Mouse (Mus musculus): ENCODE measurements around the gene Fam107b. TPM values are rescaled to one million over a fixed set of nuclear protein-coding genes. Genes with fewer than 3 reads are reported as not detected.

Fam107b gene
- polyA plus RNA-seq, 1 experiment = 33.9 TPM

GRCm38 (mm10) chr2:3796543-3796942 lies 226.3 kb downstream of the Fam107b start:
- TF ChIP-seq POLR2A (IDR thresholded peaks at IDR 0.05; ENCODE audit: borderline replicate concordance, extremely low read depth, insufficient read depth, insufficient read length, poor library complexity, severe bottlenecking) (no peak), CTCF (IDR thresholded peaks at IDR 0.05; ENCODE audit: borderline replicate concordance, extremely low read depth, insufficient read depth, insufficient read length) (peak; percentile 11; the same call in 1 of the 2 replicates)
- DNase-seq (ENCODE audit: low read depth) = no peak

- DNase-seq (ENCODE audit: low read depth) = peak; percentile 83
Measured at GRCm38 (mm10) chr2:3799767-3800554, 229.7 kb downstream of the Fam107b start.

DNA sequence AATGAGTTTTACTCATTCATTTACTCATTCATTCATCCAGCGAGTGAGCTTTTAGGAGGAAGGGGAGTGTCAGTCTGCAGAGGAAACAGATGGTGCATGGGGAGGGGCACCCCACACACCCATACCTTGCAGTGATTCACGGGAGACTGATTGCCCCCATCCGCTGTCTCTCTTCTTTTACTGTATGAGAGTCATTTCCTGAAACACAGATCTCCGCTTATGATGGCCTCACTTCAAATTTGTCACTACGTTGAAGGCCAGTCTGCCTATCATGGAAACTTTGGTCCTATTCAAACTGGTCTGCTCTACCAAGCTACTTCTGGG lies 230.2 kb downstream of the Fam107b start:
- TF ChIP-seq POLR2A (IDR thresholded peaks at IDR 0.05; ENCODE audit: borderline replicate concordance, extremely low read depth, insufficient read depth, insufficient read length, poor library complexity, severe bottlenecking) (no peak), CTCF (IDR thresholded peaks at IDR 0.05; ENCODE audit: borderline replicate concordance, extremely low read depth, insufficient read depth, insufficient read length) (no peak)
- no peak for DNase-seq (ENCODE audit: low read depth)

More at GRCm38 (mm10) chr2:3799767-3800554, 229.7 kb downstream of the Fam107b start:
- no peak for TF ChIP-seq POLR2A (IDR thresholded peaks at IDR 0.05; ENCODE audit: borderline replicate concordance, extremely low read depth, insufficient read depth, insufficient read length, poor library complexity, severe bottlenecking)
- TF ChIP-seq CTCF (IDR thresholded peaks at IDR 0.05; ENCODE audit: borderline replicate concordance, extremely low read depth, insufficient read depth, insufficient read length) = peak; percentile 69; the same call in 1 of the 2 replicates

GRCm38 (mm10) chr2:3805742-3806141 lies 235.5 kb downstream of the Fam107b start:
- no peak for DNase-seq (ENCODE audit: low read depth)
- TF ChIP-seq CTCF (IDR thresholded peaks at IDR 0.05; ENCODE audit: borderline replicate concordance, extremely low read depth, insufficient read depth, insufficient read length) (no peak), POLR2A (IDR thresholded peaks at IDR 0.05; ENCODE audit: borderline replicate concordance, extremely low read depth, insufficient read depth, insufficient read length, poor library complexity, severe bottlenecking) (no peak)

DNA sequence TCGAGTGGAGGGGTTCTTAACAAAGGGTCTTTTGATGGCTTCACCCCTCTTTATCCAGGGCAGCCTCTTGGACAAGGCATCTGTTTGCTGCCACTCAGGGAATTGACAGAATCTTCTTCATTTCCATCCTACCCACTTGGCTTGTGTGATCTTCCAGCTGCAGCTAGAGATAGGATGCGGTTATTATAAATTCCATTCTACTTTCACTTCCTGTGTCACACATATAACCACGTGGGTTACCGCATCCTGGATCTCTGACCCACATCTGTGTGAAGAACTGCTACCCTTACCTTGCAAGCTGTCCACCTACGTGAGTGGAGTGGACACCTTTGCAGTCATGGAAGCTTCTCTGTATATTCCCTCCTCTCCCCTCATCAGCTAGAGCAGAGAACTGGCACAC lies 240.0 kb downstream of the Fam107b start:
- TF ChIP-seq POLR2A (IDR thresholded peaks at IDR 0.05; ENCODE audit: borderline replicate concordance, extremely low read depth, insufficient read depth, insufficient read length, poor library complexity, severe bottlenecking) (no peak), CTCF (IDR thresholded peaks at IDR 0.05; ENCODE audit: borderline replicate concordance, extremely low read depth, insufficient read depth, insufficient read length) (no peak)
- no peak for DNase-seq (ENCODE audit: low read depth)

DNA sequence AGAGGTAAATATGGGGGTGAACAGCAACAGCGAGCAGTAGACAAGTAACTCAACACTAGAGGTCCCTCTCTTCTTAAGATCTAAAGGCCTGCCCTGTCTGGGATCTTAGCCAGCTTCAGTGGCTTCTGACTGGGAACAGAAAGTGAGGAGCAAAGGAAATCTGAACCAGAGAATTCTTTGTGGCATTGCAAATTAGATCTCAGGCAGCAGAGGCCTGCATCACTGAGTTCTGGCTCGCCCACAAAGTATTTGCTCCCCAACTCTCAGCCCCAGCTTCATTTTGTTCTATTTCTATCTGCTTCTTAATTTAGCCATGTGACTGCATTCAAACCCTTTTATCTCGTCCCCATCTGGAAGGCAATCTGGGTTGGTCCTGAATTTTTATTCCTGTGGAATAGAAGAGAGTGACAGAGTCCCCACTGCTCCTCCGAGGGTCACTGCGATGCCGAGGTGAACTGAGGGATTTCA lies 245.9 kb downstream of the Fam107b start:
- peak; percentile 92 for DNase-seq (ENCODE audit: low read depth)
- TF ChIP-seq POLR2A (IDR thresholded peaks at IDR 0.05; ENCODE audit: borderline replicate concordance, extremely low read depth, insufficient read depth, insufficient read length, poor library complexity, severe bottlenecking) = no peak
- TF ChIP-seq CTCF (IDR thresholded peaks at IDR 0.05; ENCODE audit: borderline replicate concordance, extremely low read depth, insufficient read depth, insufficient read length) = peak; percentile 51; the same call in 1 of the 2 replicates

DNA sequence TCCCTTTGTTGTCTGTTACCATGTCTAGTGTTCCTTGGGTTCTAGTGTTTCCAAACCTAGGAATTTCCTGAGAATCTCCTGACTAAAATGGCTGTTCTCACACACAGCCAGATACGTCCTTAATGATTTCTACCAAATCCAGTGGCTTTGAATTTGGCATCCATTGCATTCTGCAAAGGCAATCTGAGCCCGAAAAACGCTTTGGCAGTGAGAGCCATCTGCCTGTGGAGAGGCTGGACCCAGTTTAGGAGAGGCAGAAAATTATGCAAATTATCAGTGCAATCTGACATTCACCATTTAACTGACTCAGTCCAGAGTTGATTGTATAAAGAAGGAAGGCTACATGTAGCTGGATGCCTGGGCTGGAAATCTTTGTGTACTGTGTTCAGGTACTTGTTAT lies 247.3 kb downstream of the Fam107b start:
- TF ChIP-seq CTCF (IDR thresholded peaks at IDR 0.05; ENCODE audit: borderline replicate concordance, extremely low read depth, insufficient read depth, insufficient read length) (no peak), POLR2A (IDR thresholded peaks at IDR 0.05; ENCODE audit: borderline replicate concordance, extremely low read depth, insufficient read depth, insufficient read length, poor library complexity, severe bottlenecking) (no peak)
- DNase-seq (ENCODE audit: low read depth) = peak; percentile 60

GRCm38 (mm10) chr2:3822483-3823455 lies 252.5 kb downstream of the Fam107b start:
- no peak for TF ChIP-seq CTCF (IDR thresholded peaks at IDR 0.05; ENCODE audit: borderline replicate concordance, extremely low read depth, insufficient read depth, insufficient read length)
- TF ChIP-seq POLR2A (IDR thresholded peaks at IDR 0.05; ENCODE audit: borderline replicate concordance, extremely low read depth, insufficient read depth, insufficient read length, poor library complexity, severe bottlenecking) = no peak
- peak; percentile 55 for DNase-seq (ENCODE audit: low read depth)

Other genes with a start within 250 kb of the Fam107b start
- gene Rpp38, start 237.8 kb upstream of the Fam107b start, polyA plus RNA-seq (2012; rRNA removed) = 9.1 and 13.1 TPM in 2 replicates
- 0.93 and 1.3 TPM in 2 replicates for gene Acbd7, start 234.3 kb upstream of the Fam107b start, polyA plus RNA-seq (2012; rRNA removed)
- 0.04 TPM in 1 of 2 replicates, not detected in the other for gene Olah, start 173.3 kb upstream of the Fam107b start, polyA plus RNA-seq (2012; rRNA removed)
- 0.72 and 3.0 TPM in 2 replicates for gene Meig1, start 147.8 kb upstream of the Fam107b start, polyA plus RNA-seq (2012; rRNA removed)
- 13.0 and 14.9 TPM in 2 replicates for gene Dclre1c, start 146.4 kb upstream of the Fam107b start, polyA plus RNA-seq (2012; rRNA removed)
- gene Suv39h2, start 95.5 kb upstream of the Fam107b start, polyA plus RNA-seq (2012; rRNA removed) = 8.1 and 11.4 TPM in 2 replicates
- gene Gm45902, start 57.7 kb upstream of the Fam107b start, polyA plus RNA-seq (2012; rRNA removed) = 6.3 and 8.1 TPM in 2 replicates
- gene Hspa14, start 57.7 kb upstream of the Fam107b start, polyA plus RNA-seq (2012; rRNA removed) = 56.8 and 69.5 TPM in 2 replicates
- gene Cdnf, start 57.5 kb upstream of the Fam107b start, polyA plus RNA-seq (2012; rRNA removed) = 0.32 and 0.33 TPM in 2 replicates